Mouse (Mus musculus): Measurements from ENCODE around the gene Sema6b.

GRCm38 (mm10) chr17:56128246-56128645 is 11.9 kb downstream of the Sema6b start:
- no peak for TF ChIP-seq CTCF (conservative IDR thresholded peaks at IDR 0.05 in 1 of 2, IDR thresholded peaks at IDR 0.05 in 1 of 2; ENCODE audit: low read depth in 2 of 2, low read length in 2 of 2)
- no peak for TF ChIP-seq POLR2A (IDR thresholded peaks at IDR 0.05; ENCODE audit: low read depth, low read length)
- TF ChIP-seq UBTF (IDR thresholded peaks at IDR 0.05; ENCODE audit: low read depth, low read length) = no peak
- no peak for TF ChIP-seq ZC3H11A (IDR thresholded peaks at IDR 0.05; ENCODE audit: low read depth, low read length)
- TF ChIP-seq USF2 (conservative IDR thresholded peaks at IDR 0.05; ENCODE audit: low read depth, low read length) = no peak
- TF ChIP-seq ELF1 (IDR thresholded peaks at IDR 0.05; ENCODE audit: low read depth, low read length) = no peak
- TF ChIP-seq USF1 (IDR thresholded peaks at IDR 0.05; ENCODE audit: low read depth, low read length) = no peak
